Mouse (Mus musculus): ENCODE measurements at regions not wholly inside any gene's neighbourhood (a gene's known extent, or its start where the extent isn't known, plus 50 kb on each side); places are given as distances from the start of the nearest gene placed in this dataset.

DNA sequence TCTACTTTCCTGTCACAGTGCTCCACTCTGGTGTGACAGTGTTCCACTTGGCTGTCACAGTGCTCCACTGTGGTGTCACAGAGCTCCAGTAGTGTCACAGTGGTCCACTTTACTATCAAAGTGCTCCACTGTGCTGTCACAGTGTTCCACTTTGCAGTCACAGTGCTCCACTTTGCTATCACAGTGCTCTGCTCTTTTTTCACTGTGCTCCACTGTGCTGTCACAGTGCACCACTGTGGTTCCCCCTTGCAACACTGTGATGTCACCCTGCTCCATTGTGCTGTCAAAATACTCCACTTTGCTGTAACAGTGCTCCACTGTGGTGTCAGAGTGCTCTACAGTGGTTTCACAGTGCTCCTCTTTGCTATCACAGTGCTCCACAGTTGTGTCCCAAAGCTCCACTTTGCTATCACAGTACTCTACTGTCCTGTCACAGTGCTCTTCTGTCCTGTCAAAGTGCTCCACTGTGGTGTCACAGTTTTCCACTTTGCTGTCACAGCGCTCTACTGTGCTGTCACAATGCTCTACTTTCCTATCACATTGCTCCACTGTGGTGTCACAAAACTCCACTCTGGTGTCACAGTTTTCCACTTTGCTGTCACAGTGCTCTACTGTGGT is 77.8 kb upstream of the Trpm1 start:
- no peak for ATAC-seq (ENCODE audit: low FRiP score, low read depth)
- no peaks in the 10 kb centered on the region for H3K9me3 ChIP-seq
- WGBS, result 95% methylated on average over 1 of the region's 1 CpGs

DNA sequence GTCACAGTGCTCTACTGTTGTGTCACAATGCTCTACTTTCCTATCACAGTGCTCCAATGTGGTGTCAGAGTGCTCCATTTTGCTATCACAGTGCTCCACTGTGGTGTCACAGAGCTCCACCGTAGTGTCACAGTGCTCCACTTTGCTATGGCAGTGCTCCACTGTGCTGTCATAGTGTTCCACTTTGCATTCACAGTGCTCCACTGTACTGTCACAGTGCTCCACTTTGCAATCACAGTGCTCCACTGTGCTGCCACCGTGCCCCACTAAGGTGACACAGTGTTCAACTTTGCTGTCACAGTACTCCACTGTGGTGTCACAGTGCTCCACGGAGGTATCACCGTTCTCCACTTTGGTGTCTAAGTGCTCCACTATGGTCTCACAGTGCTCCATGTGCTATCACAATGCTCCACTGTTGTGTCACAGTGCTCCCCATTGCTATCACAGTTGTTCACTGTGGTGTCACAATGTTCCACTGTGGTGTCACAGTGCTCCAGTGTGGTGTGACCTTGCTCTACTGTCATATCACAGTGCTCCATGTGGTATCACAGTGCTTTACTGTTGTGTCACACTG is 78.9 kb upstream of the Trpm1 start:
- Histone ChIP-seq H3K4me1 (no peaks in the 10 kb centered on the region), H3K4me3 (no peak overlapping the region), H3K27ac (no peak overlapping the region), H3K9ac (no peak overlapping the region), H3K36me3 (no peaks in the 10 kb centered on the region), H3K27me3 (no peaks in the 10 kb centered on the region), H3K9me3 (no peaks in the 10 kb centered on the region), H3K4me2 (replicated peaks) (no peak overlapping the region)
- ATAC-seq (ENCODE audit: low FRiP score, low read depth), result no peak
- 93% methylated on average over 4 of the region's 4 CpGs for WGBS

More for the DNA sequence above, 77.8 kb upstream of the Trpm1 start:
- Histone ChIP-seq H3K9ac (no peak overlapping the region), H3K27me3 (no peaks in the 10 kb centered on the region), H3K36me3 (no peaks in the 10 kb centered on the region), H3K27ac (no peak overlapping the region), H3K4me3 (no peak overlapping the region), H3K4me1 (no peaks in the 10 kb centered on the region), H3K4me2 (replicated peaks) (no peak overlapping the region)

DNA sequence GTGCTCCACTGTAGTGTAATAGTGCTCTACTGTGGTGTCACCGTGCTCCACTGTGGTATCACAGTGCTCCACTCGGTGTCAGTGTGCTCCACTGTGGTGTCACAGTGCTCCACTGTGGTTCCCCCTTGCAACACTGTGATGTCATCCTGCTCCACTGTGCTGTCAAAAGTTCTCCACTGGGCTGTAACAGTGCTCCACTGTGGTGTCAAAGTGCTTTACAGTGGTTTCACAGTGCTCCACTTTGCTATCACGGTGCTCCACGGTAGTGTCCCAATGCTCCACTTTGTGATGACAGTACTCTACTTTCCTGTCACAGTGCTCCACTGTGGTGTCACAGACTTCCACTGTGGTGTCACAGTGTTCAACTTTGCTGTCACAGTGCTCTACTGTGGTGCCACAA is 79.4 kb upstream of the Trpm1 start:
- 87% methylated on average over 4 of the region's 4 CpGs for WGBS
- H3K36me3 ChIP-seq, result no peaks in the 10 kb centered on the region
- ATAC-seq (ENCODE audit: low FRiP score, low read depth), result no peak

DNA sequence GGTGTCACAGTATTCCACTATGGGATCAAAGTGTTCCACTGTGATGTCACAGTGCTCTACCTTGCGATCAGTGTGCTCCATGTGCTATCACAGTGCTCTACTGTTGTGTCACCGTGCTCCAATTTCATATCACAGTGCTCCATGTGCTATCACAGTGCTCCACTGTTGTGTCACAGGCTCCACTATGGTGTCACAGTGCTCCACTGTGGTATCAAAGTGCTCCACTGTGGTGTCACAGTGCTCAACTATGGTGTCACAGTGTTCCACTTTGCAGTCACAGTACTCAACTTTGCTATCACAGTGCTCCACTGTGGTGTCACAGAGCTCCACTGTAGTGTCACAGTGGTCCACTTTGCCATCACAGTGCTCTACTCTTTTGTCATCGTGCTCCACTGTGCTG is 79.9 kb upstream of the Trpm1 start:
- Histone ChIP-seq H3K4me1 (no peaks in the 10 kb centered on the region), H3K4me3 (no peak overlapping the region), H3K9me3 (no peaks in the 10 kb centered on the region), H3K4me2 (replicated peaks) (no peak overlapping the region), H3K9ac (no peak overlapping the region), H3K36me3 (no peaks in the 10 kb centered on the region), H3K27ac (no peak overlapping the region), H3K27me3 (no peaks in the 10 kb centered on the region)
- ATAC-seq (ENCODE audit: low FRiP score, low read depth), result no peak
- 89% methylated on average over 3 of the region's 3 CpGs for WGBS

More for the DNA sequence above, 79.4 kb upstream of the Trpm1 start:
- Histone ChIP-seq H3K27me3 (no peaks in the 10 kb centered on the region), H3K9ac (no peak overlapping the region), H3K4me1 (no peaks in the 10 kb centered on the region), H3K4me3 (no peak overlapping the region), H3K4me2 (replicated peaks) (no peak overlapping the region), H3K27ac (no peak overlapping the region), H3K9me3 (no peaks in the 10 kb centered on the region)

DNA sequence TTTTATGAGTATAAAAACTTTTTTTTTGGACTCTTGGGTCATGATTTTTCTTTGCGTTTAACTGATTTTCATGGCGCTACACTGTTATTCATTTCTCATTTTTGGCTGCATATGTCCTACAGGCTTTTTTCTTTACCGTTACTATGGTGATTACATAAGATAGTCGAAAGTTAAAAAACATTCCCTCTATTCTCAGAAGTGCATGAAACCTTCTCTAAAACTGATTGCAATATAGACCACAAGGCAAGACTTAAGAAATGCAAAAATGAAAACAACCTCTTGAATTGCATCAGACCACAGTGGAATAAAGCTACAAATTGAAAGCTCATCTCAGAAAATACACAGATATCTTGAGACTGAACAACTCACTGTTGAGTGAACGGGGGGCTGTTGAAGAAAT is 82.7 kb upstream of the Trpm1 start:
- H3K9me3 ChIP-seq, result no peaks in the 10 kb centered on the region
- H3K4me2 ChIP-seq (replicated peaks), result no peak overlapping the region
- WGBS, result 90% methylated on average over 5 of the region's 5 CpGs
- no peak for ATAC-seq (ENCODE audit: low FRiP score, low read depth)
- H3K27ac ChIP-seq, result no peak overlapping the region
- H3K27me3 ChIP-seq, result no peaks in the 10 kb centered on the region
- no peak overlapping the region for H3K9ac ChIP-seq
- no peaks in the 10 kb centered on the region for H3K36me3 ChIP-seq
- no peaks in the 10 kb centered on the region for H3K4me1 ChIP-seq
- H3K4me3 ChIP-seq, result no peak overlapping the region

DNA sequence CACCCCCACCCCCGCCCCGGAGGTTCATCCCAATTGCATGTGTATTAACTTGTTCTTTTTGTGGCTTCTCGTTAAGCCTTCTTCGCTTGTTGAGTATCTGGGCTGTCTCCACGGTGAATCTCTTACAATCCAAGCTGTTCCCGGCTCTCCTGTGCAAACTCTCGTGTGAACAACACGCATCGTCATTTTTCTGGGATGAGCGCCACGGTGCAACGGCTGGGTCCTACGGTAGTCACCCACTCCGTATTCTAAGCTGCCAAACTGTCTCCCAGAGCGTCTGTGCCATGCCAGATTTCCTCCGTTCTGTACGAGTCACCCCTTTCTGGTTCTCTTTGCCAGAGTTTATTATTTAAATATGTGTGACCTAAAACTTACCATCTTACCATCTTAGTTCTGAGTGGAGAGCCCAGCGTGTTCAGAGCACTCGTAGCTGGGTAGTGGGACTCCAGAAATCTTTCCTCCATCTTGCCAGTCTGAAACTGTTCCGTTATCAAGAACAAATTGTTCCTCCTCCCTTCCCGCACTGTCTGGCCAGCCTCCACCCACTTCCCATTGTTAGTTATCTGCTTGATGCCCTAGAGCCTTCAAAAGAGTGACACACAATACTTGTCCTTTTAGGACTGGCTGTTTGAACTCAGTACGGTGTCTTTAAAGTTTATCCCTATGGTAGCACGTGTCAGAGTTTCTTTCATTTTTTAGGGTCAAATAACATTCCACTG is 87.9 kb upstream of the Trpm1 start:
- H3K27me3 ChIP-seq, result no peaks in the 10 kb centered on the region
- no peak overlapping the region for H3K4me2 ChIP-seq (replicated peaks)
- no peaks in the 10 kb centered on the region for H3K4me1 ChIP-seq
- H3K9ac ChIP-seq, result no peak overlapping the region
- WGBS, result 88% methylated on average over 23 of the region's 23 CpGs
- no peaks in the 10 kb centered on the region for H3K36me3 ChIP-seq
- H3K4me3 ChIP-seq, result no peak overlapping the region
- H3K27ac ChIP-seq, result no peak overlapping the region
- no peak for ATAC-seq (ENCODE audit: low FRiP score, low read depth)
- no peaks in the 10 kb centered on the region for H3K9me3 ChIP-seq

DNA sequence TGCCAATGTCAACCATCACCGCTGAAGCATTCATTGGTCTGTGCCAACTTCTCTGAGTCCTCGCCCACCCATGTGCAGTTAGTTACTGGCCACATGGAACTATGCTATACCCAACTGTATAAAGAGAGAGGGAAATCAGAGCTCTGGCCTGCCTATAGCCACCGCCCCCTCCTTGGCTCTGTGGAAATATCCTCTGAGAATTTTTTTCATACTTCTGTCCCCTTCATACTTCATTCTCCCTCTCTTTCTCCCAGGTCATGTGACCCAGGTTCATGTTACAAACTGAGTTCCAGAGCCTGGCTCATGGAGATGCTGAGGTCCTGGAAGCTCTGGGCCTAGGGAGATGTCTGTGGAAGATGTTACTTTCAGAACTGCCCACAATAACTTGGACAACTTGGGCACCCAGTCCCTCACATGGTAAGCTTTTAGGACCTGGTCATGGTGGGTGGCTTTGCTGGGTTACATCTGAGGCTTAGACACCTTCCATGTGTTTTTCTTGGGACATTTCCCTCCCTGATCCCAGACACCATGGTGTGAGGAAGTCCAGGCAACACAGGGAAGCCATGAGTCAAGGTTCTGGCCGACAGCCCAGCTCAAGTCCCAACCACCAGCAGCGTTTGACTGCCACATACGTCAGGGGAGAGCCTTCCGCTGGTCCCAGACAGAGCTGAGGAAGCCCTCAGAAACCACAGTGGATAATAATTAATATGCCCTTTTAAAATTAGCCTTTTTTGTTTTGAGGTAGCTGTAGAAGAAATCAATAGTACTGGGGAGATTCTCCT is 89.0 kb upstream of the Trpm1 start:
- Histone ChIP-seq H3K4me1 (no peaks in the 10 kb centered on the region), H3K4me2 (replicated peaks) (no peak overlapping the region), H3K27ac (no peak overlapping the region), H3K9ac (no peak overlapping the region), H3K9me3 (no peaks in the 10 kb centered on the region), H3K27me3 (no peaks in the 10 kb centered on the region), H3K4me3 (no peak overlapping the region), H3K36me3 (no peaks in the 10 kb centered on the region)
- peak; percentile 80 for ATAC-seq (ENCODE audit: low FRiP score, low read depth)
- 77% methylated on average over 7 of the region's 7 CpGs for WGBS

DNA sequence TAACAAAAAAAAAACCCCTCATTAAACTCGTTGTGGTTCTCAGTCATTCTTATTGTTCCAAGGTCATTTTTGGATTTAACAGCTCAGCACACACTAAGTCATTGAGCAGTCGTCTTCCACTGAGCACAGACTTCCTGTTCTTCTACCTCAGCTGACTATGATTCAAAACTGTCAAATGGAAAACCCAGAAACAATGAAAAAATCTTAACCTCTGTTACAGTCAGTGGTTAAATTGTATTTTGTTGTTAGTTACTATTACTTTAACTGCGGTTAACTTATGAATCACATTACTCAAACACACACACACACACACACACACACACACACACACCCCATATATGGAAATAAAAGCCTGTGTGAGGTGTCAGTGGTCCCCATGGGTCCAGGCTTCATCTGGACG is 92.5 kb upstream of the Trpm1 start:
- H3K27me3 ChIP-seq, result no peaks in the 10 kb centered on the region
- no peaks in the 10 kb centered on the region for H3K9me3 ChIP-seq
- no peak for ATAC-seq (ENCODE audit: low FRiP score, low read depth)
- H3K9ac ChIP-seq, result no peak overlapping the region
- 61% methylated on average over 4 of the region's 4 CpGs for WGBS
- H3K4me1 ChIP-seq, result no peaks in the 10 kb centered on the region
- H3K36me3 ChIP-seq, result no peaks in the 10 kb centered on the region
- H3K27ac ChIP-seq, result no peak overlapping the region
- no peak overlapping the region for H3K4me2 ChIP-seq (replicated peaks)
- no peak overlapping the region for H3K4me3 ChIP-seq

DNA sequence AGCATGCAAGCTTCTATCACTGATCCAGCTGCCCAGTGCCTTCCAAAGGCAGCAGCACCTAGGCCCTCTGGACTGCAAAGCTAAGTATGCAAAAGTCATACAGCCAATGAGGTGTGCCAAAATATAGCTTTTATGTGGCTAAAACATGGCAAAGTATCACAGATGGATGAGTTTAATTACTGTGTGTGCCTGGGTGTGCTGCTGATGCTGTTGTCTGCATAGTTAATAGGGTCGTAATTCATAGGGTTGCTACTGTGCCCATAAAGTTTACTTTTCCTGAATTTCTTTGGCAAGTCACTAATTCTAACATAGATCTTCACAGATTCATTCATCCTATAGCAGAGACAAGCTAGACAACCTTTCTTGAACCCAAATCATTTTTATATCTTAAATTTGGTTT is 93.1 kb upstream of the Trpm1 start:
- no peak for ATAC-seq (ENCODE audit: low FRiP score, low read depth)
- no peak overlapping the region for H3K4me3 ChIP-seq
- no peak overlapping the region for H3K27ac ChIP-seq
- H3K9ac ChIP-seq, result no peak overlapping the region
- H3K27me3 ChIP-seq, result no peaks in the 10 kb centered on the region
- H3K4me1 ChIP-seq, result no peaks in the 10 kb centered on the region
- H3K4me2 ChIP-seq (replicated peaks), result no peak overlapping the region
- no peaks in the 10 kb centered on the region for H3K9me3 ChIP-seq
- H3K36me3 ChIP-seq, result no peaks in the 10 kb centered on the region
- WGBS, result 72% methylated on average over 1 of the region's 1 CpGs

DNA sequence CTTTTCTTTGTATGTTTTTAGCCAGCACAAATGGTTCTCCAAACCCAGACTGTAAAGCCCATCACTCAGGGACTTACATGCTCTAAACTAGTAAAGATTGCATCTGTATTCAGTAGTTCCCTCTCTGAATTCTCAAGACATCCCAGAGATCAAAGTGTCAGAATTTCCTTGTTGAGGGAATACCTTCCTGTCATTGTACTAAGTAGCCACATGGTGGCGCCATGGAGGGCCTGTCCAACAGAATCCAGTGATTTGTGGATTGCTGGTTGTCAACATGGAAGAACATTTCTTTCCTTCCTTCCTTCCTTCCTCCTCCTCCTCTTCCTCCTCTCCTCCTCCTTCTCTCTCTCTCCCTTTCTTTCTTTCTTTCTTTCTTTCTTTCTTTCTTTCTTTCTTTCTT is 93.6 kb upstream of the Trpm1 start:
- ATAC-seq (ENCODE audit: low FRiP score, low read depth), result no peak
- H3K9ac ChIP-seq, result no peak overlapping the region
- H3K27me3 ChIP-seq, result no peaks in the 10 kb centered on the region
- H3K4me1 ChIP-seq, result no peaks in the 10 kb centered on the region
- H3K36me3 ChIP-seq, result no peaks in the 10 kb centered on the region
- no peak overlapping the region for H3K27ac ChIP-seq
- H3K4me3 ChIP-seq, result no peak overlapping the region
- H3K4me2 ChIP-seq (replicated peaks), result no peak overlapping the region
- 4% methylated on average over 1 of the region's 1 CpGs for WGBS
- H3K9me3 ChIP-seq, result no peaks in the 10 kb centered on the region

DNA sequence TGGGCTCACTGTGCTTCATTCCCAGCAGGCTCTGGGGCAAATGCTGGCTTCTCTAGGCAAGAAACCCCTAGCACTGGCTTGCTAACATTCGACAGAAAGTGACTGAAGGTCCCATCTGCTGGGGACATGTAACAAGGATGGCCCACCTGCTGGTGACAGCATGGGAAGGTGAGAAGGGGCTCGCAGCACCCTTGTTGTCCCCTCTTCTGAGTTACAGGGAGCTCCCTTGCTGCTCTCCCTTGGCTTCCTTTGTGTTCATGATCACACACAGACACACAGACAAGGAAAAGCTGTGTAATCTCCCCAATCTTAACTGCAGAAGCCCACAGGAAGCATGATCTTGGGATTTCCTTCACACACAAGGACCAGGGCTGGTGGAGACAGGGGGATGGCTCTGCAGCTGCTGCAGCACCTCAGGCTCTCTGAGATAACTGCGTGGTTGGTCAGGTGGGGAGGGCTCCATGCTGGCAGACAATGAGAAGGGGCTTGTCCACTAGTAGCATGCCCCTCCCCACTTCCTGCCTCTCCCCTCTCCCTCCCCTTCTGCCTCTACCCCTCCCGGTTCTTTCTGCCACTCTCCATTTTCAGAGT is 95.3 kb upstream of the Trpm1 start:
- Histone ChIP-seq H3K4me2 (replicated peaks) (no peak overlapping the region), H3K9ac (no peak overlapping the region), H3K4me1 (no peaks in the 10 kb centered on the region), H3K36me3 (no peaks in the 10 kb centered on the region), H3K9me3 (no peaks in the 10 kb centered on the region), H3K4me3 (no peak overlapping the region), H3K27ac (no peak overlapping the region), H3K27me3 (no peaks in the 10 kb centered on the region)
- 35% methylated on average over 4 of the region's 4 CpGs for WGBS
- ATAC-seq (ENCODE audit: low FRiP score, low read depth), result no peak

DNA sequence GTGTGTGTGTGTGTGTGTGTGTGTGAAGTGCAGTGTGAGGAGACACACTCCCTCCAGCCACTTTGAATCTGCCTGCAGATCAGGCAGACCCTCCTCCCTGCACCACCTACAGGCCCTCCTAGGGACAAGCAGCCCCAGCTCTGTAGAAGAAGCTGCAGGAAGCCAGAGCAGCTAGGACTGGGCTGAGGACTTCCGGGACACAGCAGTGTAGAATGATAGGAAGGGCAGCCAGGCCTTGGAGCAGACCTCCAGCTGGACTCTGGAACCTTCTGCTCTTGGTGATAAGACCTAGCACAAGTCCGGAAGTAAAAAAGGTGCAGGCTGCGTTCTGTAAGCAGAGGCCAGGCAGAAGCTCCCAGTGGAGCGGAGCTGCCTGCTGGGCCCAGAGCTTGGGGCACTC is 95.8 kb upstream of the Trpm1 start:
- H3K4me3 ChIP-seq, result no peak overlapping the region

More for the DNA sequence above, 95.8 kb upstream of the Trpm1 start:
- no peaks in the 10 kb centered on the region for H3K27me3 ChIP-seq
- no peak; the same call in 1 of the 2 replicates for ATAC-seq (ENCODE audit: low FRiP score, low read depth)
- 63% methylated on average over 4 of the region's 4 CpGs for WGBS
- no peaks in the 10 kb centered on the region for H3K4me1 ChIP-seq
- no peak overlapping the region for H3K27ac ChIP-seq
- no peak overlapping the region for H3K9ac ChIP-seq
- H3K4me2 ChIP-seq (replicated peaks), result no peak overlapping the region
- H3K9me3 ChIP-seq, result no peaks in the 10 kb centered on the region
- no peaks in the 10 kb centered on the region for H3K36me3 ChIP-seq

Data from limb, embryonic 13.5 days (tissue).